Mouse (Mus musculus): ENCODE measurements around the gene Scarb2.

Gene Scarb2

DNA sequence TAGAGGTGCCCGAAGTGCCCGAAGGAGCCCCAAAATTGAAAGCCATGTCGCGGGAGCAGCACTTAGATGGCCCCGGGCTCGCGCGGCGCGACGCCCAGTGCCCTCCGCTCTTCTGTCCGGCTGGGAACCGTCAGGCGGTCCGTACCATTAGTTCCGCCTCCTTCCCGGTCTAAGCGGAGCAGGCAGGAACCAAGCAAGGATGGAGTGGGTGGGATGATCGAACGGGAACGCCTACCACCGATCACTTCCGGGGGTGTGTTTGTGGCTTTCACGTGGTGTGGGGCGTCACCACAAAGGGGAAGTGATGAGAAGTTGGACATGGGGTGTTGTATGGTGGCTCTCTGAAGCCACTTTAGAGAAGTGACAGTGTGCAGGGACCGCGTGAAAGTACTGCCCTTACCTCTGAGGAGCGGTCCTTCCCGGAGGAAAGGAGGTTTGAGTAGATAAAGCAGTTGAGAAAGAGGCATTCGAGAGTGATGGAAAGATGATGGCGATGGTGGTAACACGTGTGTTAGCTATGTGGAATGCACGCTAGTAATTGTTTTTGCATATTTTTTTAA, 71.5 kb downstream of the Scarb2 start, which contains the start of gene Nup54:
Gene Nup54, minus strand, starts transcription at position 195 of the 560 bp plus-strand sequence.
- WGBS, result under 1% methylated on average over 34 of the region's 34 CpGs

DNA sequence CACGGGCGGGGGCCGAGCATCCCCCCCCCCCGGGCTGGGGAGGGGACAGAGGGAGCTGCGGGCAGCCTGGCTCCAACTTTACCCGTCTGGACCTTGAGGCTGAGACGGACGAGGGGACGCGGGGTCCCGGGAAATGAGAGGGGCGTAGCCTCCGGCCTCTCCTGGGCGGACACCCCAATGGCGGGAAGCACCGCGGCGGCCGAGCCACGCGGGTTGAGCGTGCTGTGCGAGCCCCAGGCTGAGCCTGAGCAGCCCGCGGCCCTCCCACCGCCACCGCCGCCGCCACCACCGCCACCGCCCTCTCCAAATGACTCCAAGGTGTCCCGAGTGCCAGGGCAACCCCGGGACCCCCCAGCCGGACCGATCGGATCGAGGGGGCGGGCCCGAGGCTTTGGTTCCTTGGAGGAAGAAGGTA, 72.1 kb downstream of the Scarb2 start:
- WGBS, result under 1% methylated on average over 28 of the region's 39 CpGs

DNA sequence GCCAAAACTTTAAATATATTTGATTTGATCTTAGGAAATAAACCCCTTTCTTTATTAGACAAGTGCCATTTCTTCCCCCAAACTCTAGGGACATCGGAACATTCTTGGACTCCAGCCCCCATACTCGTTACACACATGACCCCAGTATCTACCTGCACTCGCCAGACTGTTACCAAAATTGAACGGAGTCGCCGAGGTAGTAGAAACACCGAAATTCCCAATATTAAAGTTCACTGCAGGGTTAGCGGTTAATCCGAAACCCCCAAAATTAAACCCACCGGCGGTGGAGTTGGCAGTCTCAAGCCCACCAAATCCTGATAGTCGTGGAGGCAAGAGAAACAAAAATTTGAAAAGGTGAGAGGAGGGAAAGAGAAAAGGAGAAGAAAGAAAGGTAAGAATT, 72.6 kb downstream of the Scarb2 start:
- 1% methylated on average over 12 of the region's 12 CpGs for WGBS

DNA sequence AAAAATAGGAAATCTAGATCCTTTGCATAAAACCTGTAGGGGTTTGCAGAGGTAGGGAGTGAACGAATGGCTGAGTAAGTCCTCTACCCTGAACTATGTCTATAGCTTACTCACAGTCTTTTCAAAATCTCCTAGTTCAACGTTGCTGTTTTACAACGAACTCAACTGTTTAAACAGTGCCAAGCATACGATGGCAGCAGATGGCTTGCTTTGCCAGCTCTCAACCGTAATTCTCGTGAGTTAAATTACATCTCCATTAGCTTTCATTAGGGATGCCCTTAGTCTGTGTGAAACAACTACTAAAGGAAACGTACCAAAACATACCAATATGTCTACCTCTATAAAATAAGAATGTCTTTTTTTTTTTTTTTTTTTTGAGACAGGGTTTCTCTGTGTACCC, 75.0 kb downstream of the Scarb2 start:
- WGBS, result 25% methylated on average over 7 of the region's 7 CpGs

DNA sequence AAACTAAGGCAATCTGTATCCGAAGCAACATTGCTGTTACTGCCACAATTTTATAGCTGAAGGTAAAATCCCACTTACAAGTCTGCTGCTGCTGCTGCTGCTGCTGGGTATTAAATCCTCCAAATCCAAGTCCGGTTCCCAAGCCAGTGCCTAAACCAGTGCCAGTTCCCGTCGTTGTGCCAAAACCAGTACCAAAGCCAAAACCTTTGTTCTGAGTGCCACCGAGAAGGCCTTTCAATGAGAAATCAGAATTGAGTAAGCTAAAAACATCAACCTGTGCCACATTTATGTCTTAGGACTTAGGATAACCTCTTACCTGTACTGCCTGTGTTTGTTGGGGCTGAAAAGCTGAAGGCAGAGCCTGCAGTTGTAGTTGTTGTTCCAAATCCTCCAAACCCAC, 75.9 kb downstream of the Scarb2 start:
- WGBS, result 51% methylated on average over 5 of the region's 5 CpGs

DNA sequence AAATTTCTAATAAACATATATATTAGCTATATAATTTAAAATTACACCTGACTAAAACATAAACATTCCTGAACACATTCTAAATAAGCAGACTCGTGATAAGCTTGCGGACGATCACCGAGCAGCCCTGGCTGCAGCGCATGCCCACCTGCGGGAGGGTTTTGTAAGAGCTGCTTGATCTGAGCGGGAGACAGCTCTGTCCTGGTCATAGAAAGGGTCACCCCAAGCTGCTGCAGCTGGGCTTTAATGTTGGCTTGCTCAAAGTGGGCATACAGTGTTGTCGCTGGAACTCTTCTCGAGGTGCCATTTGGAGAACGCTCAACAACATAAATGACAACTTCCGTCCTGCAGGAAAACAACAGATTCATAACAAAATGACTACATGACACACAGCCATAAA, 82.5 kb downstream of the Scarb2 start:
- 91% methylated on average over 11 of the region's 11 CpGs for WGBS

DNA sequence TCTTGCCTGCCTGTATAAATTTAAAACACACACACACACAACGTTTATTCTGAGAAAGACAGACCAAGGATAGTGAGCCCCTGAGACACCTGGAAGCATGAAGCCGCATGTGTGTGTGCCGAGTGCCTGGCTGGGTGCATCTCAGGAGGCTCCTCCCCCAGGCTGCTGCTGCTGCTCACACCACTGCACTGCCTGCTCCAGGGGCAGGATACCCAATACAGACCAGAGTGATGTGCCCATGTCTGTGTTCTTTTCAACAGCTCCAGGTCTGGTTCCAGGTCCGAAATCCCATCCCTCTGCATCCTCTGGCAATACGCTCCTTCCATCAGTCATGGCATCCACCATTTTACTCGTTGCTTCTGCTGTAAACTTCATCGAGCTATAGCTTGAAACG, 92.7 kb downstream of the Scarb2 start:
- WGBS, result 89% methylated on average over 8 of the region's 8 CpGs

DNA sequence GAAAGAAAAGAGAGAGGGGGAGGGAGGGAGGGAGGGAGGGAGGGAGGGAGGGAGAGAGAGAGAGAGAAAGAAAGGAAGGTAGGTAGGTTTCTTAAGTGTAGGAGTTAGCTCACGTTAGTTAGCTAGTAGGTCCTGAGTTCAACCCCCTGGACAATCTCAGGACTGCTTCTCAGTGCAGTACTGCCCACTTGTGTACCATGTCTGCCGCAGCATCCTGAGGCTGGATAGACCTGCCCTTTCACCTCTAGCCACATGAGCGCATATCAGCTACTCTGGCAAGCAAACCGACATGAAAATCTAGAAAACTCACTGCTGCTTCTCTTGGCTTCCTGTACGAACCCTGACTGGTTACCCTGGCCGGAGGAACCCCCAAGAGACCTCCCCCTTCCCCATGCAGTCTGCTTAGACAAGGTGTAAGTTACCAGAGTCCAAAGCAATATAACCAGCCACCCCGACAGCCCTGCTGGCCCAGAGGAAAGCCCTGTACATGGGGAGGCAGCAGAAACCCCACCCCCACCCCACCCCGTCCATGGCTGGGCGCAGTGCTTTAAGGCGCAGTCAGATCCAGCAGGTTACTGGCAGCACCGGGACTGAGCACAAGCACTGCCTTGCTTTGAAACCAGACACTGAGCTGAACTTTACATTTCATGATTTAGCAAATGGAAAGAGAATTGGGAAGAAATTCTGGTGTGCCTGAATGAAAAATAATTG, 93.2 kb downstream of the Scarb2 start:
- WGBS, result 90% methylated on average over 11 of the region's 11 CpGs

DNA sequence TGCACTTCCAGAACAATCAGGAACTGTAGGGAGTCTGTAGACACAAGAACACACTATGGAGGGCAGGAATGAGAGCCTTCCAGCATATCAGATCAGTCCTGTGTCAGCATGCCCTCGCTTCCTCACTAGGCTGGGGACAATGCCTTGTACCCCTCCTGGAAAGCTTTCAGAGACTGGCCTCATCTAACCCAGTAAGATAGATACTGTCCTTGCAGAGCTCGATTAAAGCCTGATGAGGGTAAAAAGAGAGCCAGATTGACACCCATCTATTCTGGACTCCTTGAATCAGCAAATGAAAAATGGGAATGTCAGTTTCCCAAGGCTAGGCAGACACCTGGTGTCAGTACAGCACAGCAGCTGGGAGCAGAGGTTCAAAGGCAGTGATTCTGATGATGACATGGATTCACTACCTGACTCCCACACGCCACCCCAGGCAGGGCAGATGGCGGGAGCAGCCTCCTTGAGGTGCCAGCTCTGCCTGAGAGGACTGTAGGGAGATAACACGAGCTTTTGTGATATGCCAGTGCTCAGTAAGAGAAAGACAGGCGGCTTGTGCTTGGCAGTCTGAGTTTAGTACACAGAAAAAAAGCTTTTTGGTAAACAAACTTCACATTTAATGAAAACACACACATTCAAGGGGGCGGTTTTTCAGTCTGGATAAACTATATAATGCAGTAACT, 95.0 kb downstream of the Scarb2 start:
- 60% methylated on average over 7 of the region's 7 CpGs for WGBS

DNA sequence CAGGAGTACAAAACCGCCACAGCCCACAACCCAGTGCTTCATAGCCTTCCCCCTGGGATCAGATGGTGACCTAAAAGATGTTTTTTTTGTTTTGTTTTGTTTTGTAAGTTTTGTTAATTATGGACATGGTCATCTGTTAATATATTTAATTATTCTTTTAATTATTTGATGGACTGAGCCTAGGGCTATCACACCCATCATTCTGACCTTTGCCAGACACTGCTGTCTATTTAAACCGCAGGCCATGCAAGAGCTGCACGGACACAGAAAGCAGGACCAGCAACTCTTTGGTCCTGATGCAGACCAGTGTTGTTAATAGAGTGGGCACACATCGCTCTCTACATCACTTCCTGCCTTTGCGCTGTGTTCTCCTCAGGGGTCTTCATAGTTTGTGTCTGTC, 96.1 kb downstream of the Scarb2 start:
- 96% methylated on average over 5 of the region's 5 CpGs for WGBS

DNA sequence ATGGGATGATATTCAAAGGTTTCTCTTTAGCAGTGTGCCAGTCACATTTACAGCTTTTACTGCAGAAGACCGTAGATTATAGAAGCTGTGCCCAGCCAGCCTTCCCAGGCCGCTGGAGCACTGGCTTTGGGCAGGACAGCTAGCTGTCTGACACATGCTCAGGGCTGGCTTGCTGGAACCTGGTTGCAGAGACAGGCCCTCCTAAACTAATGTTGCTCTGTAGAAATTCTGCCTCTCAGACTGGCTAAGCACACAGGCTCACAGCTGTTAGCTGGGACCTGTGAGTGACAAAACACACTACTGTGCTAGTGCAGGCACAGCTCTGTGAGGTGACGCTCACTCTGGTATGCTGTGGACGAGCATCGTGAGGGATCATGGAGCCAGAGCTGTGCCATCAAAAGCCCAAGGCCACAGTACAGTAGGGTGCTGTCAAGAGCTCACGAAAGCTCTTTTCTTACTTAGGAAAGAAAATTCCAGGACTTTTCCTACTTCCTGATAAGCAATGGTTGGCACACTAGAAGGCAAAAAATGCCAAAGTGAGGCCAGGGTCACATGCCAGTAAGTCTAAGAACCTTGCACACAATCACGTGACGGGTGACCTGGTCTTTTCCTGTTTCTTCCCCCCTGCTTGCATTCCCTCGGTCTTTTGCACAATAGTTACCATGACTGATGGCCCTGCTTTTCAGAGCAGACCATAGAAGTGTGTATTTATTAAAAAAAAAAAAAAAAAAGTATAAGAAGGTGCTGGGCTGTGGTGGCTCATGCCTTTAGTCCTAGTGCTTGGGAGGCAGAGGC, 97.1 kb downstream of the Scarb2 start:
- 83% methylated on average over 9 of the region's 9 CpGs for WGBS

DNA sequence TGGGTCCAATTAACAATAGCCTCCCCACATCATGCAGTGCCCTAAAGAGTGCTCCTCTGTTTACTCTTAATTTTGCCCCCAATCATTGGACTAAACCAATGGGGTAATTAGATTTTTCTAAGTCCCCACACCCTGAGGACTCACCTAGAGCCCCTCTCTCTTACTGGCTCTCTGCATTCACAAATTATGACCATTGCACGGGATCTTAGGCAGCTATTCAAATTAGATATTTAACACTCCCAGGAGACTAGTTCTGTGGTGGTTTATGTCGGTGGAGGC, 102.3 kb downstream of the Scarb2 start:
- 43% methylated on average over 2 of the region's 2 CpGs for WGBS

DNA sequence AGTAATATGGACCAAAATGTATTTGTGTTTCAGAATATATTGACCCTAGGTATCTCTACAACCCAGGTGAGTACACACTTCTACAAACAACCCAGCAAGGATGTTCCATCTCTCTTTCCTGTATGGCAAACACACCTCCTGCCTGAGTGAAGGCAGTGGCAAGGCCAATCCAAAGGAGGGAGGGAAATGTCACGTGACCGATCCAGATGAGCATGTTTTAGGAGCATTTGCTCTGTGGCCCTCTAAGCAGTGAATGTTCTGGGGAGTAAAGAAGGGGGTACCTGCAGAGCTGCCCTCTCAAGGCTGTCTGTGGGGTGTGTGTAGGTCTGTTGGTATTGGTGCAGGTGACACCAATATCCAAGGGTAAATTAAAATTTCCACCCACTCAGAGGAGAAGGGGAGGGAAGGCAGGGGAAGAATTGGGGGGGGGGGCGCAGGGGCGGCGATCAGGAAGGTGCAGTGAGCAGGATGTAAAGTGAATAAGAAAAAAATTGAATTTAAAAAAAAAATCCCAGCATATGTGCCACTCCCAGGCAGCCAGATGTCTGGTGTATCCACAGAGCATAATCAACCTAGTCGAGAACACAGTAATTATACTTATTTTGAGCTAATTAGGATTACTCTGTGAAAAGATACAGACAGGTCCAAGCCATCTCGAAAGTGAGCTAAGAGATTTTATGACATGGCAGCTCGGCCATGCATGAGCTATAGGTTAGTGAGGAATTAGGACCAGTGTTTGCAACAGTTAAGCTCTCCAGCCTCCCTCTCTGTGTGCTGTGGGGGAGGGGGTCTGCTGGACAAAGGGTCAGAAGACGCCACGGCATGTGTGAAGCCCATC, 102.9 kb downstream of the Scarb2 start:
- WGBS, result 48% methylated on average over 10 of the region's 10 CpGs

DNA sequence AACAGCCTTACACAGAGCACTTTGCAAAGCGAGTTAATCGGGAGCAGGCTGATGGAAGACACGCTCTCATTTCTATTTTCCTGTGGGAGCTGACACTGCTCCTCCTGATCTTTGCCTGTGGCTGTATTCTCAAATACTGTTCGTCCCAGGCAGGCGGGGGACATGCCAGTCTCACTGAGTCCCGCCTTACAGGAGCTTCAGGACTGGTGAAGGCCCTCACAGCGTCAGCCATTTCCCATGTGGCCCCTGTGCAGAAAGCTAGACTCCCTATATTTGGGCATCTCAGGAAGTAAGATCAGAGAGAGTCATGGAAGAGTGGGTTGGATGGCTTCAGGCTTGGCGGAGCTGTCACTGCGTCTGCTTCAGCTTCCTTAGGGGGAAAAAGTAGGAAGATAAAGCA, 103.8 kb downstream of the Scarb2 start:
- 70% methylated on average over 9 of the region's 9 CpGs for WGBS

DNA sequence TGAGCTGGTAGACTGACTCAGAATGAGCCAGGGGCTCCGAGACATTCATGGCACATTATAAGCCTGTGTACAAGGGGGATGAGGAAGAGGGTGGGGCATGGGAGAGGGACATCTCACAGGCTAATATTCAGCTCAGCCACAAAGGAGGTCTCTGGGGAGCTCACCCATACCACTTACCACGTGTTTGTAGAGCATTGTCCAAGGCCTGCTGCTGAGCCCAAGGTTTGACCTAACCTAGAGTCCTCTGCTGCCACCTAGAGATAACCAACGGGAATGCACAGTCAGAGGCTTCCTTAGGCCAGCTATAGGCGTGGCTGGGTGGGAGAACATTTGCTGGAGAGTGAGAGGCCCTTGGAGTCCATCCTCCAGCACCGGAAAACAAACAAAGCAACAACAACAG, 108.5 kb downstream of the Scarb2 start:
- 31% methylated on average over 5 of the region's 5 CpGs for WGBS

DNA sequence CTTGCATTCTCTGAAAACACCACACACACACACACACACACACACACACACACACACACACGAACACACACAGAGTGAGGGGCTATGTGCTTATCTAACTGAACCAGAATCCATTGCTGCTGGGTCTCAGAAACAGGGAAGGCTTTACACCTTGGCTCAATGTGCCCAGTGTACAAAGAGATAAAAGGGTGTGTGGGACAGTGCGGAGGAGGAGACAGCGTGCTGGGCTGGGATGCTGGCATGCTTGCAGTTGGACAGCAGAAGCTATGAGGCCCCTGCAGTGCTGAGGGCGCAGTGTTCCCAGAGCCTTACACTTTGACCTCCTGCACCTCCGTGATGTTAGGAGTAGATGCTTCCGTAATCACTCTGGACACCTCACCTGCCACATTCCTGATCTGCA, 110.2 kb downstream of the Scarb2 start:
- 91% methylated on average over 6 of the region's 6 CpGs for WGBS

DNA sequence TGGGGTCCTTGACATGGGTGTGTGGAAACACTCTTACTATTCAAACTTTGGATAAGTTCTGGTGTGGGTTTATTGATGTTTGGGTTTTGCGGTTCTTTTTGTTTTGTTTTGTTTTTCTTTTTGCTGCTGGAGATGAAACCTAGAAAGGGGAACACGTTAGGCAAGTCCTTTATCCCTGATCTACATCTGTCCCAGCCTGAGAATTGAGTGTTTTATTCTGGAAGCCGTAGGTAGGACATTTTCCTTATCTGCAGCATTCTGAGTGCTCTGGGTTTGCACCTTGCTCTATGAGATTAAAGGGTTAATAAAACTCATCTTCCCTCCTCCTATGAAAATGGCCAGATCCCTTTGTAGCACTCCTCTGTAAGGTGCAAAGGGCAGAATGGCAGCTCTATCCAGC, 110.9 kb downstream of the Scarb2 start:
- 93% methylated on average over 3 of the region's 3 CpGs for WGBS

DNA sequence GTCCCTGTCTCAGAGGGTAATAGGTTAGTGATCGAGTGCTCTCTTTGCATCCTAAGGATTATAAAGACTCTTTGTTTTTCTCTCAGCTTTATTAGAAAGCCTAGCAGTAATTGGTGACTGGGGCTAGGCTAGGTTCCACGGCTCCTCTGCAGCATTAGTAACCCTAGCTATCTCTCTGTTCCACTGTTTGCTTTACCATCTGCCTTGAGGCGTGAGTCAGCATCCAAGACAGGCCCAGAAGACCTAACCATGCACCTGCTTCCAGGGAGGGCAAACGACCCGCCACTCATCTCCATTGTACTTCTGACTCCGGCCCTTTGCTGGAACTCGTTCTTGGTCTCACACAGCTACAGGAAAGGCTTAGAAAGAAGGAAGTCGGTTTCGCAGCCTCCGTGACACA, 112.8 kb downstream of the Scarb2 start:
- 59% methylated on average over 10 of the region's 10 CpGs for WGBS

DNA sequence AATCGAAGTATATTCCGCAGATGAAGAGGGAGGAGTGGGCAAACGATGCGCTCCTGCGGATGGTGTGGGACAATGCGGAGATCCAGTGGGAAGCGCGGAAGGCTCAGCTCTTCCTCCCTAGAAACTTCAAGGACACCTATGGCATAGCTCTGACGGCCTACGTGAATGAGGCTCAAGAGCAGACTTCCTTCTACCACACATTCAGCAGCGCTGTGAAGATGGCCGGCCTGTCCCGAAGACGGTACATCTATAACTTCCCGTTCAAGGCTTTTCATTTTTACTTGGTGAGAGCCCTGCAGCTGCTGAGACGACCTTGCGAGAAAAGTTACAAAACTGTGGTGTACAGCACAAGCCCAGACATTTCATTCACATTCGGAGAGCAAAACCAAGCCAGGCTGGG, 114.1 kb downstream of the Scarb2 start:
- WGBS, result 49% methylated on average over 18 of the region's 18 CpGs

Data from cerebral cortex, adult 2 months (tissue).